Mouse (Mus musculus): ENCODE measurements around the gene Serpina3g. TPM values are rescaled to one million over a fixed set of nuclear protein-coding genes. Genes with fewer than 3 reads are reported as not detected.

Serpina3g gene
- polyA plus RNA-seq (2017; shearing (Covaris generic)): 133 TPM

GRCm38 (mm10) chr12:104235915-104236314 is at the start of gene Serpina3g:
Gene Serpina3g (plus strand): TSS chr12:104236245.

GRCm38 (mm10) chr12:104214445-104214753 is 21.6 kb upstream of the Serpina3g start, which contains the start of gene Serpina3f:
Gene Serpina3f (plus strand): TSS chr12:104214544.

GRCm38 (mm10) chr12:104262863-104263262 is 26.8 kb downstream of the Serpina3g start, which contains the start of gene Serpina3i:
Gene Serpina3i (plus strand): TSS chr12:104263122.

Other genes starting within 250 kb of the Serpina3g start
- gene Serpina11, start 246.3 kb upstream of the Serpina3g start, polyA plus RNA-seq (2017; shearing (Covaris generic)): not detected
- 0.43 TPM for gene Serpina9, start 222.5 kb upstream of the Serpina3g start, polyA plus RNA-seq (2017; shearing (Covaris generic))
- not detected for gene Serpina12, start 191.8 kb upstream of the Serpina3g start, polyA plus RNA-seq (2017; shearing (Covaris generic))
- gene Serpina5, start 135.1 kb upstream of the Serpina3g start, polyA plus RNA-seq (2017; shearing (Covaris generic)): not detected
- not detected for gene Serpina3a, start 123.5 kb upstream of the Serpina3g start, polyA plus RNA-seq (2017; shearing (Covaris generic))
- not detected for gene Serpina3b, start 108.2 kb upstream of the Serpina3g start, polyA plus RNA-seq (2017; shearing (Covaris generic))
- not detected for gene Serpina3c, start 82.4 kb upstream of the Serpina3g start, polyA plus RNA-seq (2017; shearing (Covaris generic))
- gene Serpina3f, start 21.7 kb upstream of the Serpina3g start, polyA plus RNA-seq (2017; shearing (Covaris generic)): 4.4 TPM
- gene Serpina3i, start 26.9 kb downstream of the Serpina3g start, polyA plus RNA-seq (2017; shearing (Covaris generic)): not detected
- gene Serpina3j, start 78.3 kb downstream of the Serpina3g start, polyA plus RNA-seq (2017; shearing (Covaris generic)): not detected
- gene Serpina3k, start 102.2 kb downstream of the Serpina3g start, polyA plus RNA-seq (2017; shearing (Covaris generic)): not detected
- gene Serpina3m, start 102.2 kb downstream of the Serpina3g start, polyA plus RNA-seq (2017; shearing (Covaris generic)): not detected
- not detected for gene Serpina3n, start 170.5 kb downstream of the Serpina3g start, polyA plus RNA-seq (2017; shearing (Covaris generic))
- not detected for gene Gsc, start 237.1 kb downstream of the Serpina3g start, polyA plus RNA-seq (2017; shearing (Covaris generic))